Mouse (Mus musculus): ENCODE measurements around the gene Kansl2. TPM values are rescaled to one million over a fixed set of nuclear protein-coding genes. Genes with fewer than 3 reads are reported as not detected.
A peak's percentile ranks its signal among the peaks of the same experiment; 100 is the strongest.

The Kansl2 gene
- total RNA-seq, 2 experiments from 2014 or later: 64.8 to 77.9 TPM

GRCm38 (mm10) chr15:98503317-98503716, 30.7 kb downstream of the Kansl2 start:
- no peak for DNase-seq

GRCm38 (mm10) chr15:98497631-98498030, 36.4 kb downstream of the Kansl2 start:
- DNase-seq: no peak

GRCm38 (mm10) chr15:98492102-98492501, 42.0 kb downstream of the Kansl2 start, which contains the start of gene Olfr279:
Gene Olfr279 (plus strand): TSS chr15:98492402.
- no peak for DNase-seq

GRCm38 (mm10) chr15:98491332-98491731, 42.7 kb downstream of the Kansl2 start:
- DNase-seq: no peak

GRCm38 (mm10) chr15:98486433-98487021, 47.5 kb downstream of the Kansl2 start:
- DNase-seq: no peak

GRCm38 (mm10) chr15:98483907-98484886, 49.9 kb downstream of the Kansl2 start:
- DNase-seq: peak; percentile 20

GRCm38 (mm10) chr15:98482701-98483100, 51.4 kb downstream of the Kansl2 start, which contains the start of gene Lalba:
Gene Lalba (minus strand): TSS chr15:98482721.
- DNase-seq: no peak

GRCm38 (mm10) chr15:98479568-98480102, 54.4 kb downstream of the Kansl2 start:
- no peak for DNase-seq

GRCm38 (mm10) chr15:98476281-98476680, 57.8 kb downstream of the Kansl2 start:
- DNase-seq: no peak

- DNase-seq: peak; percentile 75
These were observed 58.7 kb downstream of the Kansl2 start for GRCm38 (mm10) chr15:98475382-98475781.

- no peak for DNase-seq
These were observed 59.1 kb downstream of the Kansl2 start for GRCm38 (mm10) chr15:98474958-98475357.

GRCm38 (mm10) chr15:98471539-98471938, 62.5 kb downstream of the Kansl2 start:
- DNase-seq: no peak

- DNase-seq: no peak
These were observed 64.5 kb downstream of the Kansl2 start, which contains the start of gene OR5BS1P for GRCm38 (mm10) chr15:98469596-98469995. Gene OR5BS1P (plus strand): TSS chr15:98469896.

Small RNA genes lying within 50 kb of the gene (microRNA-seq; reads per million reads assigned to microRNA genes)
- gene Mir1291: 8.8 reads per million, percentile 14 among the genes with 10 or more reads in this experiment

Other genes starting within 250 kb of the Kansl2 start
- gene Zfp641, start 238.1 kb downstream of the Kansl2 start, total RNA-seq (2021): 1 to 10 TPM; 3.9 to 7.4 TPM
- gene Olfr285, start 216.9 kb downstream of the Kansl2 start, total RNA-seq (2021): not detected
- not detected for gene Olfr284, start 193.3 kb downstream of the Kansl2 start, total RNA-seq (2021)
- gene Olfr283, start 153.3 kb downstream of the Kansl2 start, total RNA-seq (2021): not detected
- gene Olfr282, start 103.0 kb downstream of the Kansl2 start, total RNA-seq (2021): not detected
- not detected for gene Olfr281, start 81.7 kb downstream of the Kansl2 start, total RNA-seq (2021)
- gene OR5BS1P, start 64.4 kb downstream of the Kansl2 start, total RNA-seq (2021): not detected
- under 1 TPM in 1 of 2 experiments, not detected in 1; 0.39 TPM for gene Lalba, start 51.5 kb downstream of the Kansl2 start, total RNA-seq (2021)
- gene Olfr279, start 41.9 kb downstream of the Kansl2 start, total RNA-seq (2021): not detected
- 10 to 100 TPM; 41.5 to 50.0 TPM for gene Ccnt1, start 36.7 kb upstream of the Kansl2 start, total RNA-seq (2021)
- gene 4930415O20Rik, start 36.7 kb upstream of the Kansl2 start, total RNA-seq (2021): 1 to 10 TPM in 1 of 2 experiments, under 1 TPM in 1; 0.58 to 1.2 TPM
- gene Adcy6, start 75.8 kb upstream of the Kansl2 start, total RNA-seq (2021): 100 to 1,000 TPM in 1 of 2 experiments, 10 to 100 TPM in 1; 83.5 to 101 TPM
- gene Cacnb3, start 96.6 kb upstream of the Kansl2 start, total RNA-seq (2021): 10 to 100 TPM; 12.6 to 18.8 TPM
- gene Ddx23, start 128.6 kb upstream of the Kansl2 start, total RNA-seq (2021): 10 to 100 TPM; 55.5 to 72.4 TPM
- gene Rnd1, start 143.2 kb upstream of the Kansl2 start, total RNA-seq (2021): 1 to 10 TPM; 1.9 to 2.3 TPM
- gene Ccdc65, start 173.9 kb upstream of the Kansl2 start, total RNA-seq (2021): under 1 TPM; 0.61 to 0.63 TPM
- gene Fkbp11, start 193.9 kb upstream of the Kansl2 start, total RNA-seq (2021): 10 to 100 TPM in 1 of 2 experiments, 1 to 10 TPM in 1; 8.8 to 11.9 TPM
- gene Arf3, start 228.9 kb upstream of the Kansl2 start, total RNA-seq (2021): 10 to 100 TPM; 92.4 to 94.7 TPM
- gene Wnt10b, start 243.9 kb upstream of the Kansl2 start, total RNA-seq (2021): 1 to 10 TPM in 1 of 2 experiments, under 1 TPM in 1; 0.96 to 1.1 TPM